Mouse (Mus musculus) regulatory T cell (primary cell): Measurements from ENCODE around the gene Cacna1i.

ENCODE experiments used
- in situ Hi-C: fragments of 300-600 bp; cut with MboI, MseI; formaldehyde crosslinking; loops from one replicate; pipeline ENCODE4 v1.15.1; 2025; ENCODE audit warnings: high pct_unique_total_duplicates

The Cacna1i gene

GRCm38 (mm10) chr15:80271858-80272396 lies 15.1 kb upstream of the Cacna1i start:
- in situ Hi-C loops = no loop called here

- in situ Hi-C loops = no loop called here
These were observed 9.9 kb upstream of the Cacna1i start for GRCm38 (mm10) chr15:80277107-80277506.

- in situ Hi-C loops = no loop called here
These were observed 9.4 kb upstream of the Cacna1i start for GRCm38 (mm10) chr15:80277625-80278024.

- in situ Hi-C loops = no loop called here
These were observed 8.8 kb upstream of the Cacna1i start for GRCm38 (mm10) chr15:80278121-80278759.

- in situ Hi-C loops = no loop called here
These were observed 8.0 kb upstream of the Cacna1i start for GRCm38 (mm10) chr15:80279053-80279452.

GRCm38 (mm10) chr15:80280646-80281045 lies 6.4 kb upstream of the Cacna1i start:
- in situ Hi-C loops = no loop called here

- in situ Hi-C loops = no loop called here
These were observed 998 bp downstream of the Cacna1i start for GRCm38 (mm10) chr15:80288036-80288435.

GRCm38 (mm10) chr15:80289436-80289835 lies 2.4 kb downstream of the Cacna1i start:
- in situ Hi-C loops = no loop called here

GRCm38 (mm10) chr15:80297146-80297545 lies 10.1 kb downstream of the Cacna1i start:
- in situ Hi-C loops = loop anchor here (5.0 to 10.0 kb wide), 2 partner anchors 60 to 398 kb away; no protein-coding TSS in a partner anchor

GRCm38 (mm10) chr15:80303779-80304178 lies 16.7 kb downstream of the Cacna1i start:
- in situ Hi-C loops = no loop called here

GRCm38 (mm10) chr15:80304188-80304587 lies 17.1 kb downstream of the Cacna1i start:
- in situ Hi-C loops = no loop called here

- in situ Hi-C loops = no loop called here
These were observed 19.1 kb downstream of the Cacna1i start for GRCm38 (mm10) chr15:80306146-80306545.

- in situ Hi-C loops = no loop called here
These were observed 27.7 kb downstream of the Cacna1i start for GRCm38 (mm10) chr15:80314731-80315130.

GRCm38 (mm10) chr15:80316966-80317634 lies 30.1 kb downstream of the Cacna1i start:
- in situ Hi-C loops = no loop called here

- in situ Hi-C loops = no loop called here
These were observed 30.9 kb downstream of the Cacna1i start for GRCm38 (mm10) chr15:80317841-80318530.

- in situ Hi-C loops = no loop called here
These were observed 31.7 kb downstream of the Cacna1i start for GRCm38 (mm10) chr15:80318543-80319255.

GRCm38 (mm10) chr15:80319315-80319714 lies 32.3 kb downstream of the Cacna1i start:
- in situ Hi-C loops = no loop called here

- in situ Hi-C loops = no loop called here
These were observed 32.9 kb downstream of the Cacna1i start for GRCm38 (mm10) chr15:80319921-80320320.

- in situ Hi-C loops = no loop called here
These were observed 38.2 kb downstream of the Cacna1i start for GRCm38 (mm10) chr15:80325207-80325606.

- in situ Hi-C loops = no loop called here
These were observed 38.7 kb downstream of the Cacna1i start for GRCm38 (mm10) chr15:80325756-80326155.

- in situ Hi-C loops = no loop called here
These were observed 39.9 kb downstream of the Cacna1i start for GRCm38 (mm10) chr15:80326947-80327346.
